Mouse (Mus musculus) megakaryocyte, embryonic 14.5 days (primary cell): Measurements from ENCODE around the gene Efcab8.

ENCODE experiments used
- FLI1 ChIP-seq: IDR thresholded peaks from 2 replicates; pipeline ENCODE4 v1.6.1; 2012; ENCODE audit warnings: low read length, inconsistent platforms, mixed read lengths
- GATA1 ChIP-seq: IDR thresholded peaks from 3 replicates; pipeline ENCODE4 v1.6.1; 2012; ENCODE audit warnings: mixed read lengths, low read length, inconsistent platforms, borderline replicate concordance

GRCm38 (mm10) chr2:153750363-153750762 is 29.4 kb upstream of the Efcab8 start:
- TF ChIP-seq GATA1 (no peak), FLI1 (no peak)
